Mouse (Mus musculus) myocyte (in vitro differentiated cells): ENCODE results near the gene Surf4. TPM values are rescaled to one million over a fixed set of nuclear protein-coding genes. Genes with fewer than 3 reads are reported as not detected.
A peak's percentile ranks its signal among the peaks of the same experiment; 100 is the strongest.
"Not testable (repeated sequence)": the region's sequence is repeated elsewhere in the genome, so short reads cannot be mapped to it uniquely, and the experiment has no call there.

Experiments
- H3K27me3 ChIP-seq: one replicate; pipeline ENCODE4 v1.6.1; 2011; ENCODE audit not compliant: control insufficient read depth, insufficient read depth, insufficient read length
- H3K36me3 ChIP-seq: one replicate; pipeline ENCODE4 v1.6.1; 2011; ENCODE audit not compliant: control insufficient read depth, insufficient read depth
- H3K4me2 ChIP-seq: one replicate; pipeline ENCODE4 v1.6.1; 2011; ENCODE audit warnings: low read depth, control low read depth
- H3K4me3 ChIP-seq: one replicate; pipeline ENCODE4 v1.5.1; 2011; ENCODE audit warnings: mild to moderate bottlenecking, control low read depth, moderate library complexity
- H3K79me2 ChIP-seq: one replicate; pipeline ENCODE4 v1.6.1; 2011; ENCODE audit not compliant: control insufficient read depth, insufficient read depth
- H3ac ChIP-seq: one replicate; pipeline ENCODE4 v1.6.1; 2011; ENCODE audit not compliant: control insufficient read depth, insufficient read length
- CEBPB ChIP-seq: IDR thresholded peaks from 2 replicates; pipeline ENCODE4 v1.6.1; 2011; ENCODE audit warnings: mild to moderate bottlenecking, moderate library complexity; ENCODE audit not compliant: poor library complexity, insufficient read depth, severe bottlenecking
- E2F4 ChIP-seq: IDR thresholded peaks from one replicate; pipeline ENCODE4 v1.6.1; 2011; ENCODE audit warnings: mild to moderate bottlenecking, control low read depth, moderate library complexity; ENCODE audit not compliant: insufficient read depth
- MAX ChIP-seq: IDR thresholded peaks from one replicate; pipeline ENCODE4 v1.6.1; 2011; ENCODE audit warnings: low read depth, mild to moderate bottlenecking, control low read depth
- MYOD1 ChIP-seq, 3 experiments: IDR thresholded peaks; one replicate each; pipeline ENCODE4 v1.6.1; 2011; ENCODE audit warnings: control low read depth in 2 of 3, low read depth in 2 of 3, mild to moderate bottlenecking in 2 of 3, moderate library complexity in 1 of 3; ENCODE audit not compliant: insufficient read length in 2 of 3, control insufficient read depth in 1 of 3
- MYOG ChIP-seq, 3 experiments: IDR thresholded peaks; one replicate each; pipeline ENCODE4 v1.6.1; 2011; ENCODE audit warnings: control low read depth in 2 of 3, low read depth in 2 of 3, mild to moderate bottlenecking in 2 of 3; ENCODE audit not compliant: insufficient read length in 2 of 3, control insufficient read depth in 1 of 3, insufficient read depth in 1 of 3
- POLR2A ChIP-seq: IDR thresholded peaks from one replicate; pipeline ENCODE4 v1.6.1; 2011; ENCODE audit warnings: low read depth, mild to moderate bottlenecking, control low read depth, moderate library complexity; ENCODE audit not compliant: insufficient read length
- POLR2AphosphoS2 ChIP-seq: IDR thresholded peaks from one replicate; pipeline ENCODE4 v1.6.1; 2011; ENCODE audit warnings: low read depth, control low read depth; ENCODE audit not compliant: insufficient read length
- REST ChIP-seq: IDR thresholded peaks from one replicate; pipeline ENCODE4 v1.6.1; 2011; ENCODE audit warnings: mild to moderate bottlenecking, control low read depth, moderate library complexity; ENCODE audit not compliant: insufficient read depth, insufficient read length
- SRF ChIP-seq: IDR thresholded peaks from one replicate; pipeline ENCODE4 v1.6.1; 2011; ENCODE audit warnings: low read depth; ENCODE audit not compliant: control insufficient read depth, insufficient read length
- TCF12 ChIP-seq: IDR thresholded peaks from one replicate; pipeline ENCODE4 v1.6.1; 2011; ENCODE audit warnings: mild to moderate bottlenecking, control low read depth; ENCODE audit not compliant: poor library complexity, insufficient read depth, severe bottlenecking
- TCF3 ChIP-seq: IDR thresholded peaks from one replicate; pipeline ENCODE4 v1.6.1; 2011; ENCODE audit warnings: low read depth, control low read depth; ENCODE audit not compliant: insufficient read length
- USF1 ChIP-seq: IDR thresholded peaks from one replicate; pipeline ENCODE4 v1.6.1; 2011; ENCODE audit warnings: low read depth, mild to moderate bottlenecking, control low read depth, moderate library complexity
- polyA plus RNA-seq: library from polyadenylated mRNA; unstranded; fragments of >200 nt; fragmentation: generic; extraction: Trizol; gene quantifications from one replicate; pipeline ENCODE4 v1.2.1, GENCODE M21; 2012; ENCODE audit warnings: missing spikeins

Surf4 gene
- polyA plus RNA-seq, 1 experiment, result 173 TPM

DNA sequence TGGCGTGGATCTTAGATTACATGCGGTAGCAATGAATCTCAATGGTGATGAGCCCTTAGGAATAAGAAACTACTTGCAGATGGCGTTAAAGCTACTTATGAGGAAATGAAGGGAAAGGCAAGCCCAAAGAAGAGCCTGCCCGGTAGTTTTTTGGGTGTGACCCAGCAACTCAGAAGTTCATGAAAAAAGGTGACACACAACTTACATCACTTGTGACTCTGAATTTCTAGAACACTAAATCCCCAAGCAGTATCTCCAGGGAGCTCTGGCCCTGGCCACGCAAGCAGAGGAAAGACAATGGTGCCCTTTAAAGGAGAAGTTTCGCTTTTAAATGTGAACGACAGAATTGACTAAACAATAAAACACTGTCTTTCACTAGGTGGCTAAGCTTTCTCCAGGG lies 30.4 kb downstream of the Surf4 start:
- no peaks in the 10 kb centered on the region for H3K27me3 ChIP-seq
- TF ChIP-seq MAX (no peak), POLR2AphosphoS2 (no peak), USF1 (no peak), E2F4 (no peak), REST (no peak), MYOD1 (IDR thresholded peaks at IDR 0.05; ENCODE audit: control insufficient read depth in 1 of 3, insufficient read length in 2 of 3, low read depth in 2 of 3) (no peak), TCF12 (no peak), CEBPB (peak; percentile 50; the same call in 1 of the 2 replicates)
- peak overlapping the region; percentile 75 for H3K4me2 ChIP-seq
- peaks cover 14% of the 10 kb centered on the region for H3K36me3 ChIP-seq
- peaks cover 45% of the 10 kb centered on the region for H3K79me2 ChIP-seq
- peak overlapping the region; percentile 95 for H3K4me3 ChIP-seq
- peak overlapping the region; percentile 61 for H3ac ChIP-seq

- Histone ChIP-seq H3K79me2 (peaks cover 41% of the 10 kb centered on the region), H3K4me2 (peak within 1 kb of the TSS; percentile 97), H3ac (peak within 1 kb of the TSS; percentile 61), H3K4me3 (peak within 1 kb of the TSS; percentile 95), H3K36me3 (peaks cover 20% of the 10 kb centered on the region), H3K27me3 (no peaks in the 10 kb centered on the region)
- TF ChIP-seq SRF (peak; percentile 40), REST (no peak), MAX (no peak), E2F4 (peak; percentile 20), MYOG (IDR thresholded peaks at IDR 0.05; ENCODE audit: control insufficient read depth in 1 of 3, insufficient read depth in 1 of 3, insufficient read length in 2 of 3, low read depth in 2 of 3) (peak; percentile 17 to 88 (median 77)), TCF3 (no peak), MYOD1 (IDR thresholded peaks at IDR 0.05; ENCODE audit: control insufficient read depth in 1 of 3, insufficient read length in 2 of 3, low read depth in 2 of 3) (peak; percentile 71 to 88 (median 75)), POLR2AphosphoS2 (peak; percentile 43), POLR2A (peak; percentile 50), TCF12 (peak; percentile 18), USF1 (no peak)
These were observed 31.1 kb downstream of the Surf4 start, which contains the start of gene Surf6 for GRCm38 (mm10) chr2:26902467-26903220. TSS of gene Surf6 (minus strand) at chr2:26902879.

DNA sequence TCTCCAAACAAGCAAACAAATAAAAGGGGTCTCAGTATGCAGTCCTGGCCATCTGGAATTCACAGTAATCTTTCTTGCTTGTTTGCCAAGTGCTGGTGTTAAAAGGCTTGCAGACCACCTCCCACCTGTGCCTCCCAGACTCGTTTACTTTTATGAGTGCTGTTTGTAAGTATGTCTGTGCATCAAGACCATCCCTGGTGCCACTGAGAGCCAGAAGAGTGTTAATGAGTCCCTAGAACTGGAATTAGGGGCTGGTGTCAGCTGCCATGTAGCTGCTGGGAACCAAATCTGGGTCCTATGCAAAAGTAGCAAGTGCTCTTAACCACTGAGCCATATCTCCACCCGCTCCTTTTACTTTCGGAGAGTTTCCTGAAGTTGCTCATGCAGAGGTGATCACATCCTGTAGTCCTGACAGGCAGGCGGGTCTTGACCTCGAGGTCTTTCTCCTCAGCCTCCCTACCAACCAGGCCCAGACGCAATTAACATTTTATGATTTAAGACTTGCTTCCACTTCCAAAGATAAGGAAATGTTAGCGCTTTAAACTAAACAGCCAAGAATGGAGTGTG lies 31.8 kb downstream of the Surf4 start:
- peak overlapping the region; percentile 61 for H3ac ChIP-seq
- peaks cover 27% of the 10 kb centered on the region for H3K36me3 ChIP-seq
- no peak for TF ChIP-seq TCF3
- no peak for TF ChIP-seq MAX
- TF ChIP-seq E2F4, result no peak
- no peak for TF ChIP-seq CEBPB
- TF ChIP-seq REST, result no peak
- no peak for TF ChIP-seq TCF12
- no peak for TF ChIP-seq POLR2AphosphoS2
- TF ChIP-seq MYOG (IDR thresholded peaks at IDR 0.05; ENCODE audit: control insufficient read depth in 1 of 3, insufficient read depth in 1 of 3, insufficient read length in 2 of 3, low read depth in 2 of 3), result no peak
- H3K27me3 ChIP-seq, result no peaks in the 10 kb centered on the region
- peak overlapping the region; percentile 97 for H3K4me2 ChIP-seq
- H3K79me2 ChIP-seq, result peaks cover 41% of the 10 kb centered on the region
- peak overlapping the region; percentile 95 for H3K4me3 ChIP-seq

GRCm38 (mm10) chr2:26900731-26901130 lies 33.0 kb downstream of the Surf4 start:
- no peaks in the 10 kb centered on the region for H3K27me3 ChIP-seq
- H3K4me2 ChIP-seq, result no peak overlapping the region
- TF ChIP-seq TCF3 (no peak), MAX (no peak), POLR2A (no peak), CEBPB (no peak), REST (no peak), USF1 (no peak), SRF (no peak)
- peaks cover 41% of the 10 kb centered on the region for H3K79me2 ChIP-seq
- no peak overlapping the region for H3ac ChIP-seq
- H3K4me3 ChIP-seq, result peak overlapping the region; percentile 95
- H3K36me3 ChIP-seq, result peaks cover 37% of the 10 kb centered on the region

DNA sequence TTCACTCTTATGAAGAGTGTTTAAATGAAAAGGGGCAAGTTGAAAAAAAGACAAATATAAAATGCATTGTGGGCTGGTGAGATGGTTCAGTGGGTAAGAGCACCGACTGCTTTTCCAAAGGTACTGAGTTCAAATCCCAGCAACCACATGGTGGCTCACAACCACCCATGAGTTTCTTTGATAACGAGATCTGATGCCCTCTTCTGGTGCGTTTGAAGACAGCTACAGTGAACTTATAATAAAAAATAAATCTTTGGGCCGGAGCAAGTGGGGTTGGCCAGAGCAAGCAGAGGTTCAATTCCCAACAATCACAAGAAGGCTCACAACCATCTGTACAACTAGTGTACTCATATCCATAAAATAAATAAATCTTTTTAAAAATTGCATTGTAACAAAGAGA lies 37.8 kb downstream of the Surf4 start:
- peaks cover 14% of the 10 kb centered on the region for H3K79me2 ChIP-seq
- no peaks in the 10 kb centered on the region for H3K27me3 ChIP-seq
- TF ChIP-seq E2F4 (no peak), MYOD1 (IDR thresholded peaks at IDR 0.05; ENCODE audit: control insufficient read depth in 1 of 3, insufficient read length in 2 of 3, low read depth in 2 of 3) (no peak), POLR2A (no peak), REST (no peak)
- no peak overlapping the region for H3K4me2 ChIP-seq
- no peak overlapping the region for H3K4me3 ChIP-seq
- H3K36me3 ChIP-seq, result peaks cover 71% of the 10 kb centered on the region
- no peak overlapping the region for H3ac ChIP-seq

DNA sequence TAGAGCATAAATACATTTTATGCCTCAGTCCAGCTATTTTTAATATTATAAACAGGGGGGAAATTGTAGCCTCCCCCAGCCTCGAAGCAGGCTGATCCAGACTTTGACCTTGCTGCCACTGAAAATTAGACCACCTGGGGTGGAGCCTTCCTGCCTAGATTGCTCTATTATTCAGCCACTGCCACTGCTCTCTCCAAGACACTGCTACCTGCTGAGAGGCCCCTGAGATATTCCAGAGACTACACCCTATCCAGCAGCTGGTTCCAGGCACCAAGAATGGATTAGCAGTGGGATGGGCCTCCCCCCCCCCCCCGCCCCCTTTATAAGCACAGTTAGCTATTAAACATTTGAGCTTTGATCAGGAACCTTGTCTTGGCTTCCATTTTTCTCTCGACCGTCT lies 47.6 kb downstream of the Surf4 start:
- not testable (repeated sequence) for H3ac ChIP-seq, H3K27me3 ChIP-seq, H3K79me2 ChIP-seq, H3K4me3 ChIP-seq, H3K4me2 ChIP-seq
- peaks cover 22% of the 10 kb centered on the region for H3K36me3 ChIP-seq

GRCm38 (mm10) chr2:26885541-26885940 lies 48.2 kb downstream of the Surf4 start:
- H3ac ChIP-seq, H3K79me2 ChIP-seq, H3K4me3 ChIP-seq, H3K4me2 ChIP-seq, H3K27me3 ChIP-seq: not testable (repeated sequence)
- peaks cover 20% of the 10 kb centered on the region for H3K36me3 ChIP-seq
